Mouse (Mus musculus) macrophage (primary cell): Measurements from ENCODE around the gene Tlr6. TPM values are rescaled to one million over a fixed set of nuclear protein-coding genes. Genes with fewer than 3 reads are reported as not detected.
A peak's percentile ranks its signal among the peaks of the same experiment; 100 is the strongest.

ENCODE experiments used
- H3K27ac ChIP-seq: fragments of 350-480 bp; formaldehyde crosslinking; 2 replicates; pipeline ENCODE4 v1.9.0; 2021
- H3K36me3 ChIP-seq: fragments of 350-480 bp; formaldehyde crosslinking; 2 replicates; pipeline ENCODE4 v1.9.0; 2021; ENCODE audit errors: inconsistent target
- H3K4me3 ChIP-seq: fragments of 350-480 bp; formaldehyde crosslinking; 2 replicates; pipeline ENCODE4 v1.9.0; 2021; ENCODE audit errors: inconsistent target
- H3K79me2 ChIP-seq: fragments of 350-480 bp; formaldehyde crosslinking; 2 replicates; pipeline ENCODE4 v1.9.0; 2021; ENCODE audit errors: inconsistent target
- WGBS: methylation state at CpG from one replicate; pipeline ENCODE4 v1.1.7; 2026; ENCODE audit warnings: inconsistent platforms; ENCODE audit not compliant: missing documents; 5-methylcytosine and 5-hydroxymethylcytosine counted together
- polyA plus RNA-seq: library from polyadenylated mRNA; stranded (reverse); fragments of 250-400 nt; gene quantifications from 3 replicates; pipeline ENCODE4 v1.2.4, GENCODE M21; 2018; ENCODE audit warnings: inconsistent platforms
- total RNA-seq, 78 experiments: library from RNA; depleted of rRNA; stranded (reverse); fragments of 250-400 nt; gene quantifications; 1 replicate in 9 of 78; 2 replicates in 24 of 78; 3 replicates in 43 of 78; 4 replicates in 2 of 78; pipeline ENCODE4 v1.2.4; 2018; ENCODE audit warnings: inconsistent platforms in 56 of 78

Tlr6 gene
- 10 to 100 TPM in 21 of 26 experiments, 1 to 10 TPM in 5; 7.8 to 35.0 (median 21.2) TPM for total RNA-seq (2018; cell fraction: chromatin; rRNA removed)
- 10 to 100 TPM; 25.8 to 52.1 (median 33.5) TPM for total RNA-seq (2018; cell fraction: cytosol; rRNA removed)
- total RNA-seq (2018; cell fraction: nucleus; rRNA removed), result 10 to 100 TPM; 14.4 to 72.8 (median 43.7) TPM
- 28.2 to 115 TPM (median 31.4 TPM) in 3 replicates for polyA plus RNA-seq

- peaks cover 18% of the 10 kb centered on the region; the same call in 1 of the 2 replicates for H3K36me3 ChIP-seq
- 11% methylated on average over 13 of the region's 13 CpGs for WGBS
- peak within 1 kb of the TSS; percentile 97 for H3K27ac ChIP-seq
- peak within 1 kb of the TSS; percentile 50 for H3K4me3 ChIP-seq
- H3K79me2 ChIP-seq, result peaks cover 42% of the 10 kb centered on the region
Observed at GRCm38 (mm10) chr5:64959843-64960230, at the start of gene Tlr6. TSS of gene Tlr6 (minus strand) at chr5:64960097.

GRCm38 (mm10) chr5:65006011-65006491 lies 46.2 kb upstream of the Tlr6 start:
- peaks cover 44% of the 10 kb centered on the region for H3K36me3 ChIP-seq
- H3K27ac ChIP-seq, result no peak overlapping the region
- WGBS, result 70% methylated on average over 4 of the region's 4 CpGs
- H3K79me2 ChIP-seq, result no peaks in the 10 kb centered on the region
- no peak overlapping the region for H3K4me3 ChIP-seq

GRCm38 (mm10) chr5:65005251-65005650 lies 45.4 kb upstream of the Tlr6 start:
- H3K79me2 ChIP-seq, result no peaks in the 10 kb centered on the region
- no peak overlapping the region for H3K27ac ChIP-seq
- 100% methylated on average over 4 of the region's 4 CpGs for WGBS
- no peak overlapping the region for H3K4me3 ChIP-seq
- H3K36me3 ChIP-seq, result peaks cover 37% of the 10 kb centered on the region

GRCm38 (mm10) chr5:65003946-65004535 lies 44.1 kb upstream of the Tlr6 start:
- Histone ChIP-seq H3K27ac (no peak overlapping the region), H3K4me3 (no peak overlapping the region), H3K36me3 (peaks cover 24% of the 10 kb centered on the region), H3K79me2 (no peaks in the 10 kb centered on the region)
- WGBS, result 88% methylated on average over 7 of the region's 7 CpGs

- WGBS, result 84% methylated on average over 10 of the region's 10 CpGs
- H3K27ac ChIP-seq, result no peak overlapping the region
- H3K4me3 ChIP-seq, result no peak overlapping the region
- H3K36me3 ChIP-seq, result peaks cover 24% of the 10 kb centered on the region
- H3K79me2 ChIP-seq, result no peaks in the 10 kb centered on the region
Observed at GRCm38 (mm10) chr5:65002940-65003824, 43.3 kb upstream of the Tlr6 start.

- H3K4me3 ChIP-seq, result no peak overlapping the region
- no peak overlapping the region for H3K27ac ChIP-seq
- H3K79me2 ChIP-seq, result no peaks in the 10 kb centered on the region
- 97% methylated on average over 2 of the region's 2 CpGs for WGBS
- peaks cover 18% of the 10 kb centered on the region; the same call in 1 of the 2 replicates for H3K36me3 ChIP-seq
Observed at GRCm38 (mm10) chr5:64995408-64995807, 35.5 kb upstream of the Tlr6 start.

GRCm38 (mm10) chr5:64992540-64992939 lies 32.6 kb upstream of the Tlr6 start:
- Histone ChIP-seq H3K36me3 (peaks cover 17% of the 10 kb centered on the region; the same call in 1 of the 2 replicates), H3K4me3 (no peak overlapping the region), H3K79me2 (no peaks in the 10 kb centered on the region), H3K27ac (no peak overlapping the region)
- 88% methylated on average over 8 of the region's 8 CpGs for WGBS

GRCm38 (mm10) chr5:64989940-64990339 lies 30.0 kb upstream of the Tlr6 start:
- Histone ChIP-seq H3K79me2 (no peaks in the 10 kb centered on the region), H3K4me3 (no peak overlapping the region), H3K36me3 (peaks cover 12% of the 10 kb centered on the region; the same call in 1 of the 2 replicates), H3K27ac (no peak overlapping the region)
- 88% methylated on average over 1 of the region's 1 CpGs for WGBS

GRCm38 (mm10) chr5:64985971-64986370 lies 26.1 kb upstream of the Tlr6 start:
- peaks cover 26% of the 10 kb centered on the region; the same call in 1 of the 2 replicates for H3K36me3 ChIP-seq
- 60% methylated on average over 7 of the region's 7 CpGs for WGBS
- H3K27ac ChIP-seq, result no peak overlapping the region
- no peaks in the 10 kb centered on the region for H3K79me2 ChIP-seq
- H3K4me3 ChIP-seq, result no peak overlapping the region

- 92% methylated on average over 8 of the region's 8 CpGs for WGBS
- H3K4me3 ChIP-seq, result no peak overlapping the region
- no peak overlapping the region for H3K27ac ChIP-seq
- no peaks in the 10 kb centered on the region for H3K79me2 ChIP-seq
- H3K36me3 ChIP-seq, result no peaks in the 10 kb centered on the region
Observed at GRCm38 (mm10) chr5:64977128-64977527, 17.2 kb upstream of the Tlr6 start.

GRCm38 (mm10) chr5:64975121-64975520 lies 15.2 kb upstream of the Tlr6 start:
- H3K36me3 ChIP-seq, result no peaks in the 10 kb centered on the region
- H3K4me3 ChIP-seq, result no peak overlapping the region
- H3K27ac ChIP-seq, result no peak overlapping the region
- WGBS, result 97% methylated on average over 5 of the region's 5 CpGs
- H3K79me2 ChIP-seq, result no peaks in the 10 kb centered on the region; the same call in 1 of the 2 replicates

- Histone ChIP-seq H3K27ac (peak within 1 kb of the TSS; percentile 74), H3K36me3 (no peaks in the 10 kb centered on the region), H3K4me3 (peak within 1 kb of the TSS; percentile 73), H3K79me2 (no peaks in the 10 kb centered on the region; the same call in 1 of the 2 replicates)
- 3% methylated on average over 63 of the region's 68 CpGs for WGBS
Observed at GRCm38 (mm10) chr5:64969861-64970771, 10.2 kb upstream of the Tlr6 start, which contains the start of gene Fam114a1. TSS of gene Fam114a1 (plus strand) at chr5:64970071.

GRCm38 (mm10) chr5:64968961-64969860 lies 9.3 kb upstream of the Tlr6 start:
- Histone ChIP-seq H3K36me3 (no peaks in the 10 kb centered on the region), H3K27ac (peak overlapping the region; percentile 74), H3K79me2 (no peaks in the 10 kb centered on the region; the same call in 1 of the 2 replicates), H3K4me3 (peak overlapping the region; percentile 73)
- 8% methylated on average over 14 of the region's 14 CpGs for WGBS
